Mouse (Mus musculus) myocyte (in vitro differentiated cells): Measurements from ENCODE around the gene Bdp1. TPM values are rescaled to one million over a fixed set of nuclear protein-coding genes. Genes with fewer than 3 reads are reported as not detected.

Source experiments
- H3K27me3 ChIP-seq: one replicate; pipeline ENCODE4 v1.6.1; 2011; ENCODE audit not compliant: control insufficient read depth, insufficient read depth, insufficient read length
- H3K36me3 ChIP-seq: one replicate; pipeline ENCODE4 v1.6.1; 2011; ENCODE audit not compliant: control insufficient read depth, insufficient read depth
- H3K4me2 ChIP-seq: one replicate; pipeline ENCODE4 v1.6.1; 2011; ENCODE audit warnings: low read depth, control low read depth
- H3K4me3 ChIP-seq: one replicate; pipeline ENCODE4 v1.5.1; 2011; ENCODE audit warnings: mild to moderate bottlenecking, control low read depth, moderate library complexity
- H3K79me2 ChIP-seq: one replicate; pipeline ENCODE4 v1.6.1; 2011; ENCODE audit not compliant: control insufficient read depth, insufficient read depth
- H3ac ChIP-seq: one replicate; pipeline ENCODE4 v1.6.1; 2011; ENCODE audit not compliant: control insufficient read depth, insufficient read length
- CEBPB ChIP-seq: IDR thresholded peaks from 2 replicates; pipeline ENCODE4 v1.6.1; 2011; ENCODE audit warnings: mild to moderate bottlenecking, moderate library complexity; ENCODE audit not compliant: poor library complexity, insufficient read depth, severe bottlenecking
- E2F4 ChIP-seq: IDR thresholded peaks from one replicate; pipeline ENCODE4 v1.6.1; 2011; ENCODE audit warnings: mild to moderate bottlenecking, control low read depth, moderate library complexity; ENCODE audit not compliant: insufficient read depth
- MAX ChIP-seq: IDR thresholded peaks from one replicate; pipeline ENCODE4 v1.6.1; 2011; ENCODE audit warnings: low read depth, mild to moderate bottlenecking, control low read depth
- MYOD1 ChIP-seq, 3 experiments: IDR thresholded peaks; one replicate each; pipeline ENCODE4 v1.6.1; 2011; ENCODE audit warnings: control low read depth in 2 of 3, low read depth in 2 of 3, mild to moderate bottlenecking in 2 of 3, moderate library complexity in 1 of 3; ENCODE audit not compliant: insufficient read length in 2 of 3, control insufficient read depth in 1 of 3
- MYOG ChIP-seq, 3 experiments: IDR thresholded peaks; one replicate each; pipeline ENCODE4 v1.6.1; 2011; ENCODE audit warnings: control low read depth in 2 of 3, low read depth in 2 of 3, mild to moderate bottlenecking in 2 of 3; ENCODE audit not compliant: insufficient read length in 2 of 3, control insufficient read depth in 1 of 3, insufficient read depth in 1 of 3
- POLR2A ChIP-seq: IDR thresholded peaks from one replicate; pipeline ENCODE4 v1.6.1; 2011; ENCODE audit warnings: low read depth, mild to moderate bottlenecking, control low read depth, moderate library complexity; ENCODE audit not compliant: insufficient read length
- POLR2AphosphoS2 ChIP-seq: IDR thresholded peaks from one replicate; pipeline ENCODE4 v1.6.1; 2011; ENCODE audit warnings: low read depth, control low read depth; ENCODE audit not compliant: insufficient read length
- REST ChIP-seq: IDR thresholded peaks from one replicate; pipeline ENCODE4 v1.6.1; 2011; ENCODE audit warnings: mild to moderate bottlenecking, control low read depth, moderate library complexity; ENCODE audit not compliant: insufficient read depth, insufficient read length
- SRF ChIP-seq: IDR thresholded peaks from one replicate; pipeline ENCODE4 v1.6.1; 2011; ENCODE audit warnings: low read depth; ENCODE audit not compliant: control insufficient read depth, insufficient read length
- TCF12 ChIP-seq: IDR thresholded peaks from one replicate; pipeline ENCODE4 v1.6.1; 2011; ENCODE audit warnings: mild to moderate bottlenecking, control low read depth; ENCODE audit not compliant: poor library complexity, insufficient read depth, severe bottlenecking
- TCF3 ChIP-seq: IDR thresholded peaks from one replicate; pipeline ENCODE4 v1.6.1; 2011; ENCODE audit warnings: low read depth, control low read depth; ENCODE audit not compliant: insufficient read length
- USF1 ChIP-seq: IDR thresholded peaks from one replicate; pipeline ENCODE4 v1.6.1; 2011; ENCODE audit warnings: low read depth, mild to moderate bottlenecking, control low read depth, moderate library complexity
- polyA plus RNA-seq: library from polyadenylated mRNA; unstranded; fragments of >200 nt; fragmentation: generic; extraction: Trizol; gene quantifications from one replicate; pipeline ENCODE4 v1.2.1, GENCODE M21; 2012; ENCODE audit warnings: missing spikeins

Bdp1 gene
- polyA plus RNA-seq, 1 experiment, result 2.4 TPM

GRCm38 (mm10) chr13:100015937-100016336 lies 87.9 kb downstream of the Bdp1 start:
- H3K79me2 ChIP-seq, result no peaks in the 10 kb centered on the region
- no peaks in the 10 kb centered on the region for H3K27me3 ChIP-seq
- peaks cover 13% of the 10 kb centered on the region for H3K36me3 ChIP-seq
- peak overlapping the region; percentile 1 for H3ac ChIP-seq
- no peak for TF ChIP-seq USF1
- TF ChIP-seq MYOG (IDR thresholded peaks at IDR 0.05; ENCODE audit: control insufficient read depth in 1 of 3, insufficient read depth in 1 of 3, insufficient read length in 2 of 3, low read depth in 2 of 3), result no peak
- no peak for TF ChIP-seq TCF12
- TF ChIP-seq CEBPB, result no peak
- no peak for TF ChIP-seq MAX
- no peak for TF ChIP-seq MYOD1 (IDR thresholded peaks at IDR 0.05; ENCODE audit: control insufficient read depth in 1 of 3, insufficient read length in 2 of 3, low read depth in 2 of 3)
- TF ChIP-seq POLR2AphosphoS2, result no peak
- no peak for TF ChIP-seq REST
- TF ChIP-seq E2F4, result no peak
- TF ChIP-seq TCF3, result no peak
- no peak for TF ChIP-seq POLR2A
- no peak for TF ChIP-seq SRF
- peak overlapping the region; percentile 39 for H3K4me3 ChIP-seq
- H3K4me2 ChIP-seq, result peak overlapping the region; percentile 85

GRCm38 (mm10) chr13:100014906-100015895 lies 88.7 kb downstream of the Bdp1 start, which contains the start of gene Mccc2:
Mccc2 (minus strand) TSS chr13:100015639.
- Histone ChIP-seq H3K4me2 (peak within 1 kb of the TSS; percentile 97), H3K79me2 (no peaks in the 10 kb centered on the region), H3K27me3 (no peaks in the 10 kb centered on the region), H3K36me3 (peaks cover 6% of the 10 kb centered on the region), H3K4me3 (peak within 1 kb of the TSS; percentile 39), H3ac (peak within 1 kb of the TSS; percentile 1)
- peak in 2 of 3 experiments; percentile 1 to 50 for TF ChIP-seq MYOD1 (IDR thresholded peaks at IDR 0.05; ENCODE audit: control insufficient read depth in 1 of 3, insufficient read length in 2 of 3, low read depth in 2 of 3)
- peak; percentile 70 for TF ChIP-seq POLR2A
- no peak for TF ChIP-seq SRF
- no peak for TF ChIP-seq CEBPB
- peak; percentile 95 for TF ChIP-seq USF1
- TF ChIP-seq MYOG (IDR thresholded peaks at IDR 0.05; ENCODE audit: control insufficient read depth in 1 of 3, insufficient read depth in 1 of 3, insufficient read length in 2 of 3, low read depth in 2 of 3), result peak in 1 of 3 experiments; percentile 55
- peak; percentile 57 for TF ChIP-seq POLR2AphosphoS2
- TF ChIP-seq TCF12, result no peak

GRCm38 (mm10) chr13:100005911-100006496 lies 97.9 kb downstream of the Bdp1 start:
- H3K36me3 ChIP-seq, result no peaks in the 10 kb centered on the region
- H3K79me2 ChIP-seq, result no peaks in the 10 kb centered on the region
- no peak overlapping the region for H3K4me2 ChIP-seq
- H3K4me3 ChIP-seq, result no peak overlapping the region
- TF ChIP-seq CEBPB (peak; percentile 65), E2F4 (no peak)
- H3K27me3 ChIP-seq, result no peaks in the 10 kb centered on the region
- no peak overlapping the region for H3ac ChIP-seq

GRCm38 (mm10) chr13:100001790-100002196 lies 102.1 kb downstream of the Bdp1 start:
- no peak overlapping the region for H3K4me2 ChIP-seq
- no peaks in the 10 kb centered on the region for H3K79me2 ChIP-seq
- TF ChIP-seq MYOG (IDR thresholded peaks at IDR 0.05; ENCODE audit: control insufficient read depth in 1 of 3, insufficient read depth in 1 of 3, insufficient read length in 2 of 3, low read depth in 2 of 3) (no peak), POLR2AphosphoS2 (no peak), REST (no peak), MAX (no peak), TCF3 (no peak), TCF12 (no peak)
- no peaks in the 10 kb centered on the region for H3K27me3 ChIP-seq
- no peak overlapping the region for H3ac ChIP-seq
- no peaks in the 10 kb centered on the region for H3K36me3 ChIP-seq
- no peak overlapping the region for H3K4me3 ChIP-seq

- H3K4me2 ChIP-seq, result no peak overlapping the region
- H3ac ChIP-seq, result no peak overlapping the region
- H3K79me2 ChIP-seq, result no peaks in the 10 kb centered on the region
- H3K4me3 ChIP-seq, result no peak overlapping the region
- no peaks in the 10 kb centered on the region for H3K27me3 ChIP-seq
- TF ChIP-seq TCF12, result no peak
- no peak for TF ChIP-seq POLR2AphosphoS2
- no peak for TF ChIP-seq MYOG (IDR thresholded peaks at IDR 0.05; ENCODE audit: control insufficient read depth in 1 of 3, insufficient read depth in 1 of 3, insufficient read length in 2 of 3, low read depth in 2 of 3)
- TF ChIP-seq POLR2A, result no peak
- no peak for TF ChIP-seq USF1
- no peaks in the 10 kb centered on the region for H3K36me3 ChIP-seq
These were observed 104.8 kb downstream of the Bdp1 start for GRCm38 (mm10) chr13:99999078-99999477.
